Mouse (Mus musculus) kidney, postnatal 36 days (tissue): ENCODE measurements around the gene Polg2.
"Not testable (repeated sequence)": the region's sequence is repeated elsewhere in the genome, so short reads cannot be mapped to it uniquely, and the experiment has no call there.

Source experiments
- DNase-seq, 2 experiments: peaks; one replicate each; pipeline ENCODE4 v3.0.0; 2021 to 2022; ENCODE audit warnings: mixed read lengths in 2 of 2

Polg2 gene

DNA sequence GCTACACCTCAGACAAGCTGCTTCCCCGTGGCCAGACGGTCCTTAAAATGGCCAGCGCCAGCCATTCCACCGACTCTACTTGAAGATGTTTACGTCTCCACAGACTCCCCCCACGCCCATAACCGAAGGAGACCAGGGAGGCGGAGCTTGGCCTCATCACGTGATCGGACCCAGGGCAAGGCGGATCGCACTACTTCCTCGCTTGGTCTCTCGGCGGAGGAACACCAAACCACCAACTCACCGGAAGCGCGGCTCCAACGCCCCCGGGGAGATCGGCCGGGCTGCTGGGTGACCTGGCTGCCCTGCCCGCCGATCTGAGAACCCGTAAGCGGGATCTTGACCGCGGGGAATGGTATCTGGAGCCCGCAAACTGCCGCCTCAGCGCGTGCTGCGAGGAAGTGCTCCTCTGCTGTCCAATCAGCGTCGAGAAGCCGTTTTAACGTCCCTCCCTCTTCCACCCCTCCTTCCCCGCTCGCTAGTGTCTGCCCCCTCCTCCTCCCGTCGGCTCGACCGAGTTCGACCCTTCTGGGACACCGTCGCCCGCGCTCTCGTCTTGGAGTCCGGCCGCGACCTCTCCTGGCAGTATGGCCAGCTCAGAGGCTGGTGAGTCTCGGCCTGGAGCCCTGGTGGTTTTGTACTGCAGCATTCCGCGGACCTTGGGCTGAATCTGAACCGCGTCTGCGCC, 9.6 kb upstream of the Polg2 start, which contains the start of the genes Ddx5 and Cep95:
Gene Ddx5 (minus strand): TSS at position 411 of the 685 bp plus-strand sequence.
Gene Cep95 (plus strand): TSS at position 478 of the 685 bp plus-strand sequence.
- peak; percentile 99 for DNase-seq

DNA sequence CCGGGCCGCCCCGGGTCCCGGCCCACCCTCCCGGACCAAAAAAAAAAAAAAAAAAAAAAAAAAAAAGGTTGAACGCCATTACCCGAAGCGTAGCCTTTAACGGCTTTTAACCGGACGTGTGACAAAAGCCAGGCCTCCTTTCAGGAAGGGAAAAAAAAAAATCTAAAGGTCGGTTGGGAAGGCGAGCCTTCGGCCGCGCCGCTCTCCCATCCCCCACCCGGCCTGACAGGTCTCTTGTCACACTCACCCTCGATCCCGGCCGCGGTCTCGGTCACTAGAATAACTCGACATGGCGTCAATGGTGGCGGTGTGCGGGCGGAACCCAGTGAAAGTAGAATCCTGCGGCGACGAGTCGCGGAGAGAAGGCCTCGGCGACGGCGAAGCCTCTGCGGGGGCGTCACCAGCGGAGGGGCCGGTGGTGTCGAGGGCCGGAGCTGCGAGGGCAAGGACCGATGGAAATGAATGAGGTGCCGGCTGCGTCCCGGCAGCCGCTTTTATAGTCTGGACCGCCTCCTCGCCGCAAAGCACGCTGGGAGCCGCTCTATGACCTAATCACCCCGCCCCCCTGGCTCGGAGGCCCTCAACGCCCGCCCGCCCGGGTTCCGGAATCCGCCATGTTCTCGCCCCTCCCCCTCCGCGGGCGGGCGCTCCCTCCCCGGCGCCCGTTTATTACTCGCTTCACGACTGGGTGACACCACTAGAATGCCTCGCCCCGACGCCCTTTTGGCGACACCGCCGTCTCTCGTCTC, 8.9 kb upstream of the Polg2 start:
- DNase-seq = peak; percentile 98 to 100

DNA sequence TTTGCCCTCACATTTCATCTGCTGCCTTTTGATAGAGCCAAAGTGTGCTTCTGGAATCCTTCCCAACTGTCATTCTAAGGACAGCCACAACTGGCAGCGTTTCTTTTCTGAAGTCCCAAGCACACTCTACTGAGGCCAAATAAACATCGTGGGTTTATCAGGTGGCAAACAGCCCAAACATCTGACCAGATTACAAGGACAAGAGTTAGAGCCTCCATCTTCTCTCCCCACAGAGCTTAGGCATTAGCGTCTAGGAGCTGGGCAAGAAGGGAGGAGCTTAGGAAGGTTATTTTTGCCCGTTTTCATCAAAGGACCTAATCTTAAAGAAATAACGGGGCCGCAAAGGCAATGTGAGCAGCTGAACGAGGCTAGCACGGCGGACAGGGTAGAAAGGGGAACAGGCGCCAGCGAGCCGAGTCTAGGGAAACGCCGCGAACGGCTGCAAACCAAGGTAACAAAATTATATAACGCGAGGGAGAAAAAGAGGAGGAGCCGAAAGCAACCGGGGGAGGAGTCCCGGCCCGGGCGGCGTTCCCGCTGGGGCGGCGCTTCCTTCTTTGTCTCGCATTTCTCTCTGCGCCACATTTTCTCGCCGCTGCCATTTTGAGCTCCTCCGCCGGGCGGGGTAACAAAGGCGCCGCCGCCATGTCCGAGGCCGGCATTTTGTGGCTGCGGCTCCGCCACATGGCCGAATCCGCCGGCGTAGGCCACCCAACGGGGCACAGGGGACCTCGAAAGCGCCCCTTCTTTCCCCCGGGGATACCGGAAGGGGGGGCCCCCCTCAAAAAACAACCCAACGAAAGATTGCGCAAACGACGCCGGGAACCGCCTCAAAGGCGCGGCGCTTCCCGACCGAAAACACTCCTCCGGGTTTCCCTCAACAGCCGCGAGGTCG, 8.0 kb upstream of the Polg2 start:
- peak; percentile 94 to 95 for DNase-seq

DNA sequence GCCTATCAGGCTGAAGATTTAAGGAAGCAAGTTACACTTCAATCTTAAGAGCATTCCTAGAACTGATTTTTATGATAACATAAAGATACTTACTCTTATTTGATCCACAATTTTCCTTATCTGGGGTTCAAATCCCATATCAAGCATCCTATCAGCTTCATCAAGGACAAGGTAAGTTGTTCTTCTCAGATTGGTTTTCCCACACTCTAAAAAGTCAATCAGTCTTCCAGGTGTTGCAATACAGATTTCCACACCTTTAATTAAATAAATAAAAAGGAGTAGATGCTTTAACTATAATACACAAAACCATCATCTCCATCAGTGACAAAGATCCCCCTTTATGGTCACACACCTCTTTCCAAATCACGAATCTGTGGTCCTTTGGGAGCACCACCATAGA, 5.7 kb upstream of the Polg2 start:
- DNase-seq = no peak

DNA sequence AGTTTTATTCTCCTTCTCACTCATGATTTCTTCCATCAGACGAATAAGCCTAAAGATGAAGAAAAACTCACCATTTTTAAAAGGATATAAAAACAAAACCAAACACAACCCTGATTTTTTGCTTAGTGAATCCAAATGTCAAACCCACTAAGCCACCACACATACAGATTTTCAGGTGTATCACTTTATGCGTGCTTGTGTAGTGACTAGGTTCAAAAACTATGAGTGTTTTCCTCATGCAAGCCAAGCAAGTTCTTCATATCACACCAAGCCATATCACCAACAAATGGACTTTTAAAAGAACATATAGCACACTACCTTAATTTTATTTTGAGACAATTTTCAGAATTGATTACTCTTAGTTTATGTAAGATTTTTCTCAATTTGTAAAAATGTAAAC, 5.1 kb upstream of the Polg2 start:
- no peak for DNase-seq

DNA sequence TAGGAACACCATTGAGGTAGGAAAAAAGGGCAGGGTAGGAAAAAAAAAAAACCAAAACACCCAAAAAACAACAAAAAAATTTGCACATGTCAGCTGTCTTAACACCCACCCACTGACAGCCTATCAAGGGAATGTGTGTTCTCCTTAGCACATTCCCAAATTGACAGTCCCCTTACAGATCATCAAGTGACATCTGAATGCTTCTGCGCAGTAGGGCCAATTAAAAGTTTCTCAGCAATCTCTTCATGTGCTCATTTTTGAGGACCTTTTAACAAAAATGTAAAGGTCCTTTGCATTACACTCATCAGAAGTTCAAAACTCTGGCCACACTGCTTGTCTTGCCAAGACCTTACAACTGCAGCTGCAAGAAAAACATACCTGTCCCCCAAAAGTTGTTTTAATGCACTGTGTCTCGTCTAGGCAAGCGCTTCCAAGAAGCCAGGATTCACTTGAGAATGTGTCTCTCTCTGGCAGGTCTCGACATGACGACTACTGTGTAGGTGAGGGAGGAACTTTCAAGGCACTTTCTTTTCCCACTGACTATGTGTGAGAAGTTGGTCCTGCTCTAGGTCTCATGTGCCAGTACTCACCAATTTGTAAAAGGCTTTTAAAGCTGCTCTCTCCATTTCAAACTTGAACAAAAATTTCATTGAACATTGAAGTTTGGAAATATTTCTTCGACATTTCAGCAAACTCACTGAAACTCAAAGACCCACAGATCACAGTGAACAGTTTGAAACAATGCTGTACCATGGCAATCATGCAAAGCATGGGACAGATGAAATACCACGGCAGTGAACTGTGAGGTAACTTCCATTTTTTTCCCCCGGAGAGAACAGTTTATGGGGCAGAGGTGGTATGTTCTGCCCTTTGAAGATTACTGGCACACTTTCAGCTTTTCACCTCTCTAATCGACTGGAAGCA, 3.8 kb upstream of the Polg2 start:
- no peak for DNase-seq

DNA sequence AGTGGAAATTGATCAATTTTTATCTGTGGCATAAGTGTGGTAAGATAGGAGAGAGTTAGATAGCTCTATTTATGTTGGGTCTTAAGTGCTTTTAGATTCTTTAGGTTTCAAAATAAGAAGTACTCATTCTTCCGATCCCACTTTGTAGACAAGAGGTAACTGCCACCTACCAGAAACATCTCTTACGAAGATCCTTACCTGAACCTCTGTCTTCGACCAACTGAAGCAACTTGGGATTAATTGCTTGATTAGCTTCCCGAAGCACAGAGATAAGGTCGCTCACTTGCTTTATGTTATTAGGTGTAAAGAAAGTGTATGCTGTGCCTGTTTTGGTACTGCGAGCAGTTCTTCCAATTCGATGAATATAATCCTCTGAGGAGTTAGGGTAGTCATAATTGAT, 2.9 kb upstream of the Polg2 start:
- not testable (repeated sequence) for DNase-seq

DNA sequence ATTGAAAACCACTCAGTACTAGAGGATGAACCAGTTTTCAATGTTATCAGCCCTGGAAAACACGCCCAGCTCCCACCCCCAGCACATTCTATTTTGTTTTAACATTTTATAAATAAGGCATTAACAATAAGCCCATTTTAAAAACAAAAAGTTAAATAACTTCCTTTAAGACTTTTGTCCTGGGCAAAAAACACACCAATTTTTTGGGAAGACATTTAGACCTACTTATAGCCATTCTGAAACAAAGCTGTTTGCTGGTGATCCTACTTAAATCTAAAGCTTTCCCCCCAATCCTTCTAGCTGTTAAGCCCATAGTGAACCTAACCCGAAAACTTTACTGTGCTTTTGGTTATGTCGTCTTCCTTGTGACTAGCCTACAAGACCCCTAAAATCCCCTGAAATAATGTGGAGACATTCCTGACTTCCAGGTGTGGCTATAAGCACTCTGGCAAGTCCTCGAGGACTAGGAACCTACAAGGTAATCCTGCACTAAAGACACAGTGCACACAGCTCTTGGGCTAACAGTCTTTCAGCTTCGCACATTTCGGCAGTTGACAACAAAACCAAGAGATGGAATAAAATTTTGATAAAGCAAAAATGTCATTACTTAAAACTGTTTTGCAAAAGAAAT, 1.4 kb upstream of the Polg2 start:
- no peak for DNase-seq

DNA sequence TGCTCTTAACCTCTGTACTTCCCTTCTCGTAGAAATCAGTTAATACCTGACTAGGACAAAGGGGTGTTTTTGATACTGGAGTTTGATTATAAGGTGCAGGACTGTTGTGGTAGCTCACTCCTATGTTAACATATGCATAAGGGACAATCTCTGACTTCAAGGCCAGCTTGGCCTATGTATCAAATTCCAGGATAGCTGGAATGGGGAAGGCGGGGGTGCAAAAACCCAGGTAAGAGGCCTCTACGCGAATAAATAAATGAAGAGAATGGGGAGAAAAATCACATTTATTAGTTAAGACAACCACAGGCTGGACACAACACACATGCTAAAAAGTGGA, 720 bp upstream of the Polg2 start:
- DNase-seq = no peak

DNA sequence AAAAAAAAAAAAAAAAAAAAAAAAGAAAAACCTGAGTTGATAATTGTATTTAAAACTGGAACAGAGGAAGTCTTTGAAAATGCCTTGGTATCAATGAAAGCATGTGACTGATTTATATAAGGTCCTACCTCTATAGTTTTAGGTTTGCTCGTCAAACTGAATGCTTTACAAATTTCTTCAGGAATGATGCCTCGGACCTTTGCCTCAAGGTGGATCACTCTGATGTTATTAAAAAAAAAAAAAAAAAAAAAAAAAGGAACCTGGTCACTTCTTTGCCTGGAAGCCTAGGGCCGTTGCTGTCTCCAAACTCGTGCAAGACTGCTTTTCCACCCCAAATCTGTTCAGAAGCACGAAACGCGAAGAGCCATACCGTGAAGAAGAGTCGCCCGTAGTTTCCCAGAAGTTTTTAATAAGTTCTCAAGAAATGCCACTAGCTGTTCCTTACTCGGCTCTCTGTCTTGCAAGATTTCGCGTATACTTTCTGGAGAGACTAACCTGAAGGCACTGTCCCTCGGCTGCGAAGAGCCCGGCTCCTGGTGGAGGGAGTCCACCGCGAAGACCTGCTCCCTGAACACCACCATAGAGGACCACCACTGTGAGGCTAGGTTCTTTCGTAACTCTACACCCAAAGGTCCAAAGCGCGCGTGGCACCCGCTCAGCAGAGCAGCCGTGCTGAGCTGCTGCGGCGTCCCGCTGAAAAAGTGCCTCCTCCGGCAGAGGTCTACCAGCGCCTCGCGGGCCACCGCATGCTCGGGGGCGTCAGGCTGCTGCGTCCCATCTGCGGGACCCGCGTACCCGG, 549 bp downstream of the Polg2 start:
- no peak for DNase-seq

DNA sequence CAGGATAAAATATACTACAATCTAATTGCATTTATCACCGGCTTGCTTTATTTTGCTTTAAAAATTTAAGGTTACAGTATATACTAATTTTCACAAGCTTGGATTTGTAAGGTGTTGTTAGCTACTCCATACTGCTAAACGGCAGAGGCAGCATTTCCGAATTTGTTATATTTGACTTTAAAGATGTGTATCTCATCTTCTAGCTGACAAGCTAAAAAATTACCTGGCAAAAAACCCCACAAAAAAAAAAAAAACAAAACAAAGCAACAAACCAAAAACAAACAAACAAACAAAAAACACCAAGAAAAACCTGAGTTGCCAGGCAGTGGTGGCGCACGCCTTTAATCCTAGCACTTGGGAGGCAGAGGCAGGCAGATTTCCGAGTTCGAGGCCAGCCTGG, 1.2 kb downstream of the Polg2 start:
- no peak for DNase-seq

DNA sequence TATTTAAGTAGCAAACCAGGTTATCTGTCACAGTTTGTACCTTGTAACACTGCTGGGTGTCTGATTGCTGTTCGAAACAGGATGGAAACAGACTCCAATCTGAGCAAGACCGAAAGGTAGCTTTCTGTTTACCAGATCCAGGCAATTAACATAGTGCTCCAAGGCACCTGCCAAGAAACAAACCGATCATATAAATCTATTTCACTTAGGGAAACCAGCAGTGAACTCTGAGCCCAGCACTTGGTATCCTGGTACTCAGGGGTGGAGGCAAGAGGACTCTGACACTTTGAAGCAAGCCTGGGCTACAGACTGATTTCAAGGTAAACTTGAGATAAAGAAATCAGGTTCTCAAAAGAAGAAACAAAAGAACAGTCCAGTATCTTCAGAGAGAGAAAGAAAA, 1.9 kb downstream of the Polg2 start:
- peak; percentile 41 to 63 for DNase-seq

DNA sequence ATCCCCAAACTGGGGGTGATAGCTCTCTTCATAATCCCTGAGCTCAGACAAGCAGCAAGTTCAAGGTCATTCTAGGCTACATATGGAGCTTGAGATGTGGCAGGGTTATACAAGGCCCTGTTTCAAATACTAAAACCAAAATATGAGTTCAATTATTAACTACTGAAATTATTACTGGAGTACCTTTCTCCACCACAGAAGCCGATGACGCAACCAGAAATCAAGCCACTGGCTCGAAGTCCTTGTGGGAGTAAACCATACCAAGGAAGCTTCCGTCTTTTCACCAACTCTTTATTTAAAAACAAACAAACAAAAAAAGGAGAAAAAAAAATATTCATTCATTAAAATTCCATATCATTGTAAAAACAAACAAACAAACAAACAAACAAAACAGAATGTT, 2.4 kb downstream of the Polg2 start:
- DNase-seq = peak; percentile 64 to 66

DNA sequence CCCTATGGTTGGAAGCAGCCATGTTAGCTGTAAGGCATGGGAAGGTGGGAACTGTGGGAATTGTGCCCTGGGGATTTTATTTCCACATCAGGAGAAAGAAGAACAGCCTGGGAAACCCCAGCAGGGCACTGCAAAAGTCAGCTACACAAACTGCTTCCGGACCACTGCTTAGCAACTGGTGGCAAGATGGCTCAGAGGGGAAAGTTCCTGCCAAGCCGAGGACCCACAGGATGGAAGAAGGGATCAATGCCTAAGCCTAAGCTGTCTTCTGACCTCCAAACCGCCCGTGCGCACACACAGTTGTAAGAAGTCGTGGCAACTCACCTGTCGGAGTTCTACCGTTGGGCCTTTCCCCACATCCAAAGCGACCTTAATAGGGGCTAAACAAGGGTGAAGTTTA, 6.3 kb downstream of the Polg2 start:
- no peak for DNase-seq

DNA sequence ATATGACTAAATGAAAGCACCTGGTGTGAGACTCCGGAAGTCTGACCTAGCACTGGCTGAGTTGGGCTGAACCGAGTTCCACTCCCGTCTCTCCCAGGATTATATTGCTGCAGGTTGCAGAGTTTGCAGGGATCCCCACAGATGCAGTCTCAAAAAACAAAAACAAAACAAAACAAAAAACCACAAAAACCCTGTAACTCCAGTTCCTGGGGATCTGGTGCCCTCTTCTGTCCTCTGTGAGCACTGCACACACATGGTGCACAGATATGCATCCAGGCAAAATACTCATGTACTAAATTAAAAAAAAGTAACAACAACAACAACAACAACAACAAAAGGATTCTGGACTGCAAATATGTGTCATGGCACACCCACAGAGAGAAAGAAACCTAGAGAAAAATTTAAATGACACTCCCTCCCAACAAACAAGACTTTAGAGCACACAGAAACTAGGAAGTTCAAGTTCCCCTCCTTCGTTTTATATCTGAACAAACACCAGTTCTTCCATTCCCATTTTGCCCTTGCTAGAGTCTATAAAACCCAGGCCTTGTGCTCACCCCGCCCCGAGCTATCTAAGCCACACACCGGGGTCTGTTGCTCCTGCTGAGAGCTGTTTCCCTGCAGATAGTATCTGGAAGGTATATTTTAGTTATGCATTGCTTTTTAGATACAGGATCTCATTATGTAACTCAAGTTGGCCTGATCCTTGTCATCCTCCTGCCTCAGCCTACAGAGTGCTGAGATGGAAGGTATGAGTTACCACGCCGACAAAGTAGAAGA, 9.0 kb downstream of the Polg2 start:
- peak in 1 of 2 experiments; percentile 35 for DNase-seq

DNA sequence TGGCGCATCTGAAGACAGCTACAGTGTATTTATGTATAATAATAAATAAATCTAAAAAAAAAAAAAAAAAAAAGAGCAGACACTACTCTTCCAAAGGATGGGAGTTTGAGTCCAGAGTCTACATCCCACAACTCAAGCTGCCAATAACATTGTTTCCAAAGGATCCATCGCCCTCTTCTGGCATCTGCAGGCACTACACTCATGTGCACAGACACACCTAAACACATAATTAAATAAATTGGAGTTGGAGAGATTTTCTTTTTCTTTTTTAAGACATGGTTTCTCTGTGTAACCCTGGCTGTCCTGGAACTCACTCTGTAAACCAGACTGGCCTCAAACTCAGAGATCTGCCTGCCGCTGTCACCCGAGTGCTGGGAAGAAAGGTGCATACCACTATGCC, 11.8 kb downstream of the Polg2 start:
- no peak for DNase-seq

DNA sequence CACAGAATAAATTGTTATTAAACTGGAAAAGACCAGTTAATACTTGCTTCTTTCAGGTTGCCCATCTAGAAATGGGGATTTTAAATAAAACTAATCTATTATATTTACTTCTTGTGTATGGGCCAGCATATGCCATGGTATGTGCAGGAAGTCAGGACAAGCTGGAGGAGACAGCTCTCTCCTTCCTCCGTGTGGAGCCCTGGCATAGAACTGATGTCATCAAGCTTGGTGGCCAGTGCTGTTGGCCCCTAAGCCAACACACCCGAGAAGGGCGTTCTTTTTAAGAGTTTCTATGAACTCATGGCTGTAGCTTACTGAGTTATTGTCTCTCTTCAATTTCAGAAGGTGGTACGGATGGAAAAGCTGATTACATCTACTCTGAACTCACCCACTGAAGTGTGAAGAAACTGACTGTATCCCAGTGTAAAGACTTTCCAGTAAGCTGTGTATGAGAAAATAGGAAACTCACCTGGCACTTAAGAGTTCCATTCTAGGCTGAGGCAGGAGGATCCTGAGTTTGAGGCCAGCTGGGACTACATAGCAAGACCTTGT, 12.7 kb downstream of the Polg2 start:
- DNase-seq = no peak

DNA sequence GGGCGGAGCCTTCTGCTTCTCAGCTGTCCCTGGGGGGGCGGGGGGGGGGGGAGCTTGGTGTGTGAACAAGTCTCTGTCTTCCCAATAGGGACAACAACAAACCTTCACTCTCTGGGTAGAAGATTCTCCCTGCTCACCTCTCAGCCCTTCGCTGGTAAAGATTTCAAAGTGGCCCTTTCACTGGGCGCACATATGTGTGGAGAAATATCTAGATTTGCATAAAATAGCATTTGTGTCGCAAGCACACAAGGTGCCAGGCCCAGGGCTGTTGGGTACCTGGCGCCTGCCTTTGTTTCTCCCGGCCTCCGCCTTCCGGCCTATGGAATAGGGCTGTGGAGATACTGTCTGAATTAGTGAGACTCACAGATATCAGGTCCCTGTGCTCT, 16.5 kb downstream of the Polg2 start:
- no peak for DNase-seq

DNA sequence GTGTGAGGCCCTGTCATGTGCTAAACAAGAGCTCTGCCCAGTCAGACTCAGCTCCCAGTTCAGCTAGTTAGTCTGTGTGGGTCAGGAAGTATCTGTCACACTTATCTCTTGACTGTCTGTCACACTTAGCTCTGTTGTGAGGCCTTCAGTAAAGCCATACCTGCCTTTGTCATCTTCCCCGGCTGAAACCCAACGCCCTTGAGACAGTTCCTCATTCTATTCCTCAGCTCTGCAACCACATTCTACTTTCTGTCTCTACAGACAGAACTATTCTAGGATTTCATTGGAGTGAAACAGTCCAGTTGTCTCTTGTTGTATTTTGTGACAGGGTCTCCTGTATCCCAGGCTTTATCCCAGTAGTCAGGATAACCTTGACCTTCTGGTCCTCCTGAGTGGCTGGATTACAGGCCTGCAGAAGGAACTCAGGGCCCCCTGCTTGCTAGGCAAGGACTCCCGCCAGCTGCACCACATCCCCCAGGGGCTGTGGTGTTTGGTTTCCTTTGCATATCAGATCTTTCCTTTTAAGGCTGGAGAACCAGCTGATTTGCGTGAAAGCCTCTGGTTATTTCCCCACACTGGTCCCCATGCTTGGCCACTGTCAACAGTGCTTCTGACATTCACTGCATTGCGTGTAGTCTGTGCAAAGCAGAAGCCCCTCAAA, 17.1 kb downstream of the Polg2 start:
- peak; percentile 21 to 24 for DNase-seq
